Mouse (Mus musculus): ENCODE measurements around the gene Sox12.

Sox12 gene

GRCm38 (mm10) chr2:152399122-152399542 lies 1.3 kb upstream of the Sox12 start:
- DNase-seq (ENCODE audit: inconsistent ontology term): no peak

DNA sequence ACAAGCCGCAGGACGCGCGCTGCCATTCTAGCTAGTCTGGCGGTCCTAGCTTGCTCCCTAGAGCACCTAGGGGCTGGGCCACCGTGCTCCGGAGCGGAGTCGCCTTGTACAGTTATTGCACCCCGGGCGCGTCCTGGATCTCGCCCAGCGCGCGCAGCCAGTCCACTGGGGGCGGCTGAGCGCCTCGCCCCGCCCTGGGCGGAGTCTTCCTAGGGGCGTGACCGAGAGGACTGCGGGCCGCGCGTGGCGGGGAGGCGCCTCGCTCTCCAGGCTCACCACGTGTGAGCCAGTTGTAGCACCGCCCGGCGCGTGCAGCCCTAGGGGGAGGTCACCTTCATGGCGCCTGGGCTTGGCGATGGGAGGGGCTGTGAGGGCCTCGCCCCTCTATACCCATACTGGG lies 828 bp upstream of the Sox12 start:
- DNase-seq (ENCODE audit: inconsistent ontology term): peak; percentile 95

DNA sequence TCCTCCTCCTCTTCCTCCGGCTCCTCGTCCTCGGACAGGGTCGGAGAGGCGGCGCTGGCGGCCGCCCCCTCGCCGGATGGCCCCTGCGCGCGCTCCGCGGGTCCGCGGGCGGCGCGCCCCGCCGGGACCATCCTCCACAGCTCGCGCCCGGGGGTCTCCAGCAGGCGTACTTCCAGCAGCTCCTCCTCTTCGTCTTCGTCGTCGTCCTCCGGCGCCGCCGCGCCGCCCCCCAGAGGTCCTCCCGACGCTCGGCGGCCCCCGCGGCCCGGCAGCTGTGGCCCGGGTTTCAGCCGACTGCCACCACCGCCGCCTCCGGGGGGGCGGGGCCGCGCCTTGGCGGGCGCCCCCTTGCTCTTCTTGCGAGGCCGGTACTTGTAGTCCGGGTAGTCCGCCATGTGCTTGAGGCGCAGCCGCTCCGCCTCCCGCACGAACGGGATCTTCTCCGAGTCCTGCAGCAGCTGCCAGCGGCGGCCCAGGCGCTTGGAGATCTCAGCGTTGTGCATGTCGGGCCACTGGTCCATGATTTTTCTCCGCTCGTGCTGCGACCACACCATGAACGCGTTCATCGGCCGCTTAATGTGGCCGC lies 766 bp downstream of the Sox12 start:
- DNase-seq (ENCODE audit: inconsistent ontology term): peak; percentile 93

DNA sequence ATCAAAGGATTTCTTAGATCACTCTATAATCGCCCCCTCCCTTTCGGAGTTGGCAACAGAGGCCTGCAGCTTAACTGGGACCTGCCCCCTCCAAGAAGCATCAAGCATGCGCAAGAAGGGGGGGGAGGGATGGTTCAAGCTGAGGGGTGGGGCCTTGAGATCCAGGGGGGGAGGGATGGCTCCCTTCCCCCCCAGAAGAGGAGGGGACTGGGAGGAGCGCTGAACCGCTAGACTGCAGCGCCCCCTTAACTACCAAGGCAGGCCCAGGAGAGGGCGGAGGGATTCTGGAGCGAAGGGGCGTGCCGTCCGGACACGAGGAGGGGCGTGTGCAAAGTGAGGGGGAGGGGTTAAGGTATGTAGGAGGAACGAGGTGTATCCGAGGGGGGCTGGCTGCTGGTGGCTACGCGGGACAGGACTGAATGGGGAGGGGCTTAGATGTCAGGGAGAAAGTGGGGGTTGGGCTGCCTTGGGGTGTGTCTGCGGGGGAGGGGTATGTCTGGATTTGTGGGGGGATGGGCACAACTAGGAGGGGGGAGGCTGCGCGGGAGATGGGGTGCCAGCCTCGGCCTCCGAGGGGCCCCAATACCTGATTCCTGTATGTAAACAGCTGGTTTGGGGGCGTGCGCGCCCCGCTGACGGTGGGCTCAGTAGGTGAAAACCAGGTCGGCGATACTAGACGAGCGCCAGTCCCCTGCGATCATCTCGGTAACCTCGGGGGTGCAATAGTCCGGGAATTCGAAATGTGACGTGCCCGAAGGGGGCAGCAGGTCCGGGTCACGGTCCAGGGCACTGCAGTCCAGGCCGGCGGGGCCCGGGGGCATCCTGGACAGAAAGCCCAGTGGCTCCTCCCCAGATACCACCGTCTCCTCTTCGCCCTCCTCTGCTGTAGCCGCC lies 1.5 kb downstream of the Sox12 start:
- peak; percentile 99 for DNase-seq (ENCODE audit: inconsistent ontology term)

- no peak for DNase-seq (ENCODE audit: inconsistent ontology term)
These were observed 2.5 kb downstream of the Sox12 start for GRCm38 (mm10) chr2:152395271-152395920.

DNA sequence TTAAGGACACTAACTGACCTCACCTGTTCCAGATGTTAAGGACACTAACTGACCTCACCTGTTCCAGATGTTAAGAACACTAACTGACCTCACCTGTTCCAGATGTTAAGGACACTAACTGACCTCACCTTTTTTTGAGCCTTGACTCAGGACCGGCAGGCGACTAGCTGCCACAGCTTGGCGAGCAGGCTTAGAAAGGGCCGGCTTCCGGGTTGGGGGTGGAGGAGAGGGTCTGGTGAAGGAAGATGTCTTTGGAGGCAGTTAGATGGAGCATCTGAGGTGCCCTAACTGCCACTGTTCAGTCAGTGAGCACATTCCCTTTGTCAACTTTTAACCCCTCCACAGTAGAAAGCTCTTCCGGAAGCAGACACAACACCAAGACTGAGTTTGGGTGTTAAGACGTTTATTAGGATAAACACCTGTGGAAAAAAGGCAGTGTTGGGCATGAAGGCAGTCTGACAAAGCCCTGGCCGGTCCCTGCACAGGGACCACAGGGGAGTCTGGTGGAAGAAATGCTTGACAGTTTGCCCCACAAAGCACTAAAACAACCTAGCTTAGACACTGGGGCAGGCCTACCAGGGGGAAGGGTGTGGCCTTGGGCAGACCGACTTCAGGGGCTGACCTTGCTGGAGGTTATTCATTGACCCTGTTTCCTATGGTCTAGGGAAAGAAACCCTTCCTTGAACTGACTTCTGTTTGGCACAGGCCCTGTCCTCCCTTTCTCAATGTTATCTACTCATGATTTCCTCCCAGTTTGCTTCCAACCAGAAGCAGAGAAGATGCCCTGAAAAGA lies 4.4 kb downstream of the Sox12 start:
- DNase-seq (ENCODE audit: inconsistent ontology term): no peak

GRCm38 (mm10) chr2:152392786-152393185 lies 5.1 kb downstream of the Sox12 start:
- peak; percentile 53 for DNase-seq (ENCODE audit: inconsistent ontology term)

- DNase-seq (ENCODE audit: inconsistent ontology term): no peak
These were observed 13.7 kb downstream of the Sox12 start for GRCm38 (mm10) chr2:152384191-152384590.

DNA sequence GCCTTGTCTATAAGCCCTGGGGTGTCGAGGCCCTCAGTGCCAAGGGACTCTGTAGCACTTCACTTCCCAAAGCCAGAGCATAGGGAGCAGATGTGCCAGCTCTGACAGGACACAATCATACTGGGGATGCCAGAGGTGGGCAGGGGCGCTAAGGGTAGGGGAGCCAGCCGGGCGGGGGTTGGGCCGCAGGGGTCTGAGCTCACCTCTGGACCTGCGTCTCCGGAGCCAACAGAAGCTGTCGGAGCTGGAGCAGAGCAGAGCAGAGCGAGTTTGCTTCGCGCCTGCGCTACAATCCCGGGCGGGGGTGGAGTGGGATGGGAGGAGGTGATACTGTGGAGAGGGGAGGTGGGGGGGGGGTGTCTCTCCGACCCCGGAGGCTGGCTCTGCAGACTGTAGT lies 21.5 kb downstream of the Sox12 start, which contains the start of gene Nrsn2:
Gene Nrsn2 (minus strand): TSS at position 294 of the 397 bp plus-strand sequence.
- no peak for DNase-seq (ENCODE audit: inconsistent ontology term)

GRCm38 (mm10) chr2:152375652-152376344 lies 22.1 kb downstream of the Sox12 start:
- no peak for DNase-seq (ENCODE audit: inconsistent ontology term)

GRCm38 (mm10) chr2:152373547-152373946 lies 24.3 kb downstream of the Sox12 start:
- DNase-seq (ENCODE audit: inconsistent ontology term): no peak

GRCm38 (mm10) chr2:152372661-152373060 lies 25.2 kb downstream of the Sox12 start:
- DNase-seq (ENCODE audit: inconsistent ontology term): no peak

GRCm38 (mm10) chr2:152372104-152372503 lies 25.8 kb downstream of the Sox12 start:
- no peak for DNase-seq (ENCODE audit: inconsistent ontology term)

GRCm38 (mm10) chr2:152368532-152369140 lies 29.2 kb downstream of the Sox12 start:
- DNase-seq (ENCODE audit: inconsistent ontology term): peak; percentile 58

DNA sequence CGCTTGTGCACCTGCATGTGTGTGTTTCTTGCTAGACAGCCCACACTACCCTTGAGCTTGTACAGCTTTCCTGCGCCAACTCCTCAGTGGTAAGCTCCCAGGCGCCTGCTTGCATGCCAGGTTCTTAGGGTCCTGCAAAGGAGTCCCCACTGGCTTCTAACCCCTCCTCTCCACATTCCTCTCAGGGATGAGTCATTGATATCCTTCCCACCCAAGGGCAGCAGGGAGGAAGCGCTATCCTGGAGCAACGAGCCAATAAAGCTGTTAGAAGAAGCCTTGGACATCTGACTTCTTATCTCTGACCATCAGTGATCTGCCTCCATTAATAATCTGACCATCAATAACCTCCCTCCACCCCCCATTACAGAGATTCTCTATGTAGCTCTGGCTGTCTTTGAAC lies 29.9 kb downstream of the Sox12 start:
- no peak for DNase-seq (ENCODE audit: inconsistent ontology term)

DNA sequence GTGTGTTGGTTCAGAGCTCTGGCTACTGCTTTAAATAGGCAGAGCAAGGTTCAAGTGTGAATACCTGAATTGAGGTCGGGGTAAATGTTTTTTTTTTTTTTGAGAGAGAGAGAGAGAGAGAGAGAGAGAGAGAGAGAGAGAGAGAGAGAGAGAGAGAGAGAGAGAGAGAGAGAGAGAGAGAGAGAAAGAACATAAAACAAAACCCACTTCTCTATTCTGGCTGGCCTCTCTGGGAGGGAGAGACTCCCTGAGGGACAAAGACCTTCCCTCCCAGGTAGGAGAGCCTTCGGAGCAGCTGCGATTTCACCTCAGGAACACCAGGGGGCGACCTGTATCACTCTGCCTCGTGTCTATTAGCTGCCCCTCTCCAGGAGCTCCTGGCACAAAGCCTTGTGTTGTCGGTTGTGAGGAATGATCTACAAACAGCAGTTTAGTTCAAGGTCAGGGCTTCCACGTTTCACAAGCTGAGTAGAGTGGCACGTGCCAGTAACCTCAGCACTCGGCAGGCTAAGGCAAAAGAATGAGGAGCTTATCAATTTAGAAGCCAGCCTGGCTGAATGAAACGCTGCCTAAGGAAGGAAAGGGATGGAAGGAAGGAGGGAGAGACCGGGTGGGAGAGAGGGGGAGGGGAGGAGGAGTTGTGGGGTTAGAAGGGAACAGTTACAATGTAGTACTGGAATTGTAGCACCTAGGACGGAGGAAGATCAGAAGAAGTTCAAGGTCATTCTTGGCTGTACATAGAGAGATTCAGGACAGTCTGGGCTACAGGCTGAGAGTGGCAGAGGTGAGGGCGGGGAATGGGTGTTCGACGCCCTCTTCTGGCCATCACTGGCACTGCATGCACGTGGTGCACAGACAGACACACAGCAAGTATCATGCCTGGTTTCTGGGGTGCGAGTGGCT lies 34.4 kb downstream of the Sox12 start:
- DNase-seq (ENCODE audit: inconsistent ontology term): peak; percentile 84

GRCm38 (mm10) chr2:152361193-152361592 lies 36.7 kb downstream of the Sox12 start:
- no peak for DNase-seq (ENCODE audit: inconsistent ontology term)

DNA sequence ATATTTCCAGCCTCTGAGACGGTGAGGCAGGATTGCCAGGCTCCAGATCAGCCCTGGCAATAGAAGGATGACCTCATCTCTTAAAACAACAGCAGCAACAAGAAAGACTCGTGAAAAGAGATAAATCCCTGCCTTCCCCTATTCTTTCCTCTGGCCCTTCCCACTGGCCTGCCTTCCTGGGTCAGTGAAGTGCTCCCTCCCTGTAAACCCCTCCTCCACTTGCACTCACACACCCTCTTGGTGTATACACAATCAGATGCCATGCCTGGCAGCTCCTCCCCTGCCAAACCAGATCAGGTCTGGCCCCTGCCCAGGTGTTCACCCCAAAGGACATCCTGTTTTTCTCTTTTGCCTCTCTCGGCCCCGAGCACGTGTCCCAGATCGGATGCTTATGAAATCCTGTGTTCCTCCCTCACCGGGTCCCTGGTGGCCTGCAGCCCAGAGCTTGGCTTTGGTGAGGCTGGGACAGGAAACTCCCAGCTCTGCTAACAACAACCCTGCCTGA lies 37.5 kb downstream of the Sox12 start:
- DNase-seq (ENCODE audit: inconsistent ontology term): no peak

DNA sequence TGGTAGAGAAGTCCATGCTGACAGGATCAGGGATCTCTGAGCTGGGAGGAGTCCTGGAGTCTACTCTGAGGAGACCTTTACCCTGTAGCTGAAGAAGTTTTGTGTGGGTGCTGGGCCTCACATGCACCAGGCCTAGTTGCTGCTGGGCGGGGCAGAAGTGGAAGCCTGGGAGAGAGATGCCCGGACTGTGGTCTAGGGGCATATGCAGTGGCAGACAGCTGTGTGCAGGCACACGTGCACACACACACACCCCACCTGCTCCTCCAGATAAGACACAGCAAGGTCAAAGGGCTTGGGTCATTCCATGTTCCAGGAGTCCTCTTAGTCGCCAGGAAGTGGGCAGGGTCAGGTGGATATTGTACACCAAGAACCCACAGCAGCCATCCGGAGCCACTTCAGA lies 38.2 kb downstream of the Sox12 start:
- no peak for DNase-seq (ENCODE audit: inconsistent ontology term)

Data from Muller cell, postnatal 12 days (primary cell).